In genomic region chr9:107579023-107579900, GRCm38 (mm10) we compare ENCODE assay signal across 8 mouse cellular contexts. TPM values are rescaled to one million over a fixed set of nuclear protein-coding genes. Genes with fewer than 3 reads are reported as not detected.
DNase-seq lines count a peak whose midpoint lies in the region; ATAC-seq and TF ChIP-seq lines count a peak whose summit lies in the region.

No protein-coding gene starts in this region.

- H3K4me3 ChIP-seq in forebrain, embryonic 10.5 days = peak overlapping the region; percentile 4; the same call in 1 of the 2 replicates
- no peak overlapping the region for H3K4me3 ChIP-seq in forebrain, embryonic 11.5 days (ENCODE audit: low read depth, low read length)
- peak overlapping the region; percentile 76 for H3K4me3 ChIP-seq in megakaryocyte, embryonic 14.5 days (replicated peaks)
- no peak overlapping the region for H3K4me3 ChIP-seq in forebrain, postnatal 0 days (ENCODE audit: low read depth, low read length)

- H3K27ac ChIP-seq in forebrain, embryonic 10.5 days = peak overlapping the region; percentile 92
- H3K27ac ChIP-seq in forebrain, embryonic 11.5 days (ENCODE audit: low read depth, low read length) = no peak overlapping the region
- H3K27ac ChIP-seq in forebrain, postnatal 0 days (ENCODE audit: low read depth, low read length) = peak overlapping the region; percentile 35; the same call in 1 of the 2 replicates

- WGBS in forebrain, embryonic 10.5 days = 96% methylated on average over 14 of the region's 14 CpGs
- WGBS in forebrain, embryonic 11.5 days = 94% methylated on average over 14 of the region's 14 CpGs
- WGBS in forebrain, postnatal 0 days = 91% methylated on average over 14 of the region's 14 CpGs

- no peak overlapping the region for H3K4me2 ChIP-seq in forebrain, embryonic 11.5 days (ENCODE audit: low read depth, low read length, severe bottlenecking)
- 0 out of 2 replicates have a peak overlapping the region, but pooled peaks have one; percentile 83 for H3K4me2 ChIP-seq in forebrain, postnatal 0 days (ENCODE audit: low read depth)

- peaks cover 69% of the 10 kb centered on the region for H3K4me1 ChIP-seq in forebrain, embryonic 10.5 days
- H3K4me1 ChIP-seq in forebrain, embryonic 11.5 days (replicated peaks; ENCODE audit: control insufficient read depth, insufficient read depth, low read length) = peaks cover 14% of the 10 kb centered on the region
- H3K4me1 ChIP-seq in megakaryocyte, embryonic 14.5 days = peaks cover 79% of the 10 kb centered on the region
- H3K4me1 ChIP-seq in forebrain, postnatal 0 days (ENCODE audit: insufficient read depth) = peaks cover 6% of the 10 kb centered on the region; the same call in 1 of the 2 replicates

- no peak overlapping the region for H3K9ac ChIP-seq in forebrain, embryonic 11.5 days (ENCODE audit: low read length)
- 0 out of 2 replicates have a peak overlapping the region, but pooled peaks have one; percentile 14 for H3K9ac ChIP-seq in forebrain, postnatal 0 days

- H3K36me3 ChIP-seq in forebrain, embryonic 10.5 days (replicated peaks) = peaks cover 32% of the 10 kb centered on the region
- peaks cover 4% of the 10 kb centered on the region; the same call in 1 of the 2 replicates for H3K36me3 ChIP-seq in forebrain, embryonic 11.5 days (ENCODE audit: control insufficient read depth, insufficient read depth, low read length)
- H3K36me3 ChIP-seq in megakaryocyte, embryonic 14.5 days (replicated peaks; ENCODE audit: low read length) = peaks cover 27% of the 10 kb centered on the region
- H3K36me3 ChIP-seq in forebrain, postnatal 0 days (ENCODE audit: insufficient read depth) = peaks cover 11% of the 10 kb centered on the region
- no peaks in the 10 kb centered on the region for H3K36me3 ChIP-seq in splenic B cell, adult 2 months (ENCODE audit: control insufficient read depth, insufficient read depth, low read length, poor library complexity, severe bottlenecking)

- ATAC-seq in forebrain, embryonic 11.5 days (replicated peaks; ENCODE audit: low FRiP score) = no peak
- ATAC-seq in megakaryocyte, adult 5-6 weeks (ENCODE audit: poor library complexity, severe bottlenecking) = no peak
- ATAC-seq in forebrain, postnatal 0 days = no peak

- DNase-seq in forebrain, embryonic 10.5 days (ENCODE audit: extremely low spot score, low spot score) = no peak
- DNase-seq in forebrain, embryonic 11.5 days (ENCODE audit: low spot score) = no peak
- DNase-seq in forebrain, postnatal 0 days = no peak
- peak; percentile 72 for DNase-seq in splenic B cell, adult 2 months (ENCODE audit: low read depth, low spot score)
- DNase-seq in kidney, postnatal 25 days = no peak
- DNase-seq in thymus, postnatal 10 days (ENCODE audit: low spot score in 2 of 2) = no peak

- no peak for TF ChIP-seq CTCF in forebrain, postnatal 0 days (IDR thresholded peaks at IDR 0.05; ENCODE audit: low read depth)

- no peaks in the 10 kb centered on the region for H3K27me3 ChIP-seq in forebrain, embryonic 10.5 days (ENCODE audit: poor library complexity, severe bottlenecking)
- no peaks in the 10 kb centered on the region for H3K27me3 ChIP-seq in forebrain, embryonic 11.5 days (ENCODE audit: control insufficient read depth, insufficient read depth, low read length)
- H3K27me3 ChIP-seq in megakaryocyte, embryonic 14.5 days (replicated peaks) = no peaks in the 10 kb centered on the region
- no peaks in the 10 kb centered on the region for H3K27me3 ChIP-seq in forebrain, postnatal 0 days (ENCODE audit: insufficient read depth, low read length)
- no peaks in the 10 kb centered on the region for H3K27me3 ChIP-seq in splenic B cell, adult 2 months (ENCODE audit: control insufficient read depth, insufficient read depth, low read length, poor library complexity, severe bottlenecking)

- no peaks in the 10 kb centered on the region for H3K9me3 ChIP-seq in forebrain, embryonic 10.5 days
- no peaks in the 10 kb centered on the region for H3K9me3 ChIP-seq in forebrain, embryonic 11.5 days (ENCODE audit: control insufficient read depth, low read length)
- H3K9me3 ChIP-seq in megakaryocyte, embryonic 14.5 days = no peaks in the 10 kb centered on the region
- H3K9me3 ChIP-seq in forebrain, postnatal 0 days (ENCODE audit: low read length) = no peaks in the 10 kb centered on the region

RNA-seq across cellular contexts. Expression of gene Naa80, which starts 0.6 kb away (rescaled TPM):
- 13.9 and 17.9 TPM in 2 replicates for polyA plus RNA-seq in forebrain, embryonic 10.5 days (2016; fragmentation: Nextera tagmentation; extraction: Ambion mirVana)
- polyA plus RNA-seq in forebrain, embryonic 11.5 days (2014; fragmentation: Nextera tagmentation; extraction: Ambion mirVana) = 11.3 and 15.2 TPM in 2 replicates
- polyA plus RNA-seq in megakaryocyte, embryonic 14.5 days (2012; ENCODE audit: insufficient read depth, low replicate concordance) = 63.3 and 72.4 TPM in 2 replicates
- total RNA-seq in megakaryocyte, adult 5-6 weeks (2015) = 7.2 and 15.3 TPM in 2 replicates
- 6.9 and 10.1 TPM in 2 replicates for total RNA-seq in megakaryocyte, adult 5-6 weeks (2017)
- total RNA-seq in forebrain, postnatal 0 days (2014; rRNA removed) = 15.8 and 27.0 TPM in 2 replicates
- polyA plus RNA-seq in forebrain, postnatal 0 days (2015; fragmentation: Nextera tagmentation; extraction: Ambion mirVana) = 18.8 and 21.3 TPM in 2 replicates

RNA-seq across cellular contexts. Expression of gene Hyal3, which starts 1.4 kb away (rescaled TPM):
- 0.42 and 0.47 TPM in 2 replicates for polyA plus RNA-seq in forebrain, embryonic 10.5 days (2016; fragmentation: Nextera tagmentation; extraction: Ambion mirVana)
- 0.39 TPM in 1 of 2 replicates, not detected in the other for polyA plus RNA-seq in forebrain, embryonic 11.5 days (2014; fragmentation: Nextera tagmentation; extraction: Ambion mirVana)
- polyA plus RNA-seq in megakaryocyte, embryonic 14.5 days (2012; ENCODE audit: insufficient read depth, low replicate concordance) = 0.31 TPM in 1 of 2 replicates, not detected in the other
- 1.5 and 1.9 TPM in 2 replicates for total RNA-seq in megakaryocyte, adult 5-6 weeks (2015)
- 0.18 and 0.57 TPM in 2 replicates for total RNA-seq in megakaryocyte, adult 5-6 weeks (2017)
- total RNA-seq in forebrain, postnatal 0 days (2014; rRNA removed) = 1.00 and 2.9 TPM in 2 replicates
- 1.3 and 1.5 TPM in 2 replicates for polyA plus RNA-seq in forebrain, postnatal 0 days (2015; fragmentation: Nextera tagmentation; extraction: Ambion mirVana)

RNA-seq across cellular contexts. Expression of gene Hyal1, which starts 2.5 kb away (rescaled TPM):
- polyA plus RNA-seq in forebrain, embryonic 10.5 days (2016; fragmentation: Nextera tagmentation; extraction: Ambion mirVana) = 6.8 and 7.4 TPM in 2 replicates
- 6.0 and 6.2 TPM in 2 replicates for polyA plus RNA-seq in forebrain, embryonic 11.5 days (2014; fragmentation: Nextera tagmentation; extraction: Ambion mirVana)
- polyA plus RNA-seq in megakaryocyte, embryonic 14.5 days (2012; ENCODE audit: insufficient read depth, low replicate concordance) = 1.6 and 2.6 TPM in 2 replicates
- total RNA-seq in megakaryocyte, adult 5-6 weeks (2015) = 0.38 and 0.57 TPM in 2 replicates
- 0.98 and 0.99 TPM in 2 replicates for total RNA-seq in megakaryocyte, adult 5-6 weeks (2017)
- 3.5 and 3.9 TPM in 2 replicates for total RNA-seq in forebrain, postnatal 0 days (2014; rRNA removed)
- 1.9 and 2.0 TPM in 2 replicates for polyA plus RNA-seq in forebrain, postnatal 0 days (2015; fragmentation: Nextera tagmentation; extraction: Ambion mirVana)

RNA-seq across cellular contexts. Expression of gene Ifrd2, which starts 8.2 kb away (rescaled TPM):
- 58.6 and 66.8 TPM in 2 replicates for polyA plus RNA-seq in forebrain, embryonic 10.5 days (2016; fragmentation: Nextera tagmentation; extraction: Ambion mirVana)
- polyA plus RNA-seq in forebrain, embryonic 11.5 days (2014; fragmentation: Nextera tagmentation; extraction: Ambion mirVana) = 35.0 and 37.2 TPM in 2 replicates
- 32.1 and 34.9 TPM in 2 replicates for polyA plus RNA-seq in megakaryocyte, embryonic 14.5 days (2012; ENCODE audit: insufficient read depth, low replicate concordance)
- 6.8 and 11.1 TPM in 2 replicates for total RNA-seq in megakaryocyte, adult 5-6 weeks (2015)
- 8.7 and 9.9 TPM in 2 replicates for total RNA-seq in megakaryocyte, adult 5-6 weeks (2017)
- 11.7 and 13.8 TPM in 2 replicates for total RNA-seq in forebrain, postnatal 0 days (2014; rRNA removed)
- polyA plus RNA-seq in forebrain, postnatal 0 days (2015; fragmentation: Nextera tagmentation; extraction: Ambion mirVana) = 6.2 and 7.4 TPM in 2 replicates

RNA-seq across cellular contexts. Expression of gene Hyal2, which starts 11.5 kb away (rescaled TPM):
- 147 TPM in 2 replicates for polyA plus RNA-seq in forebrain, embryonic 10.5 days (2016; fragmentation: Nextera tagmentation; extraction: Ambion mirVana)
- polyA plus RNA-seq in forebrain, embryonic 11.5 days (2014; fragmentation: Nextera tagmentation; extraction: Ambion mirVana) = 129 and 139 TPM in 2 replicates
- 10.8 and 11.8 TPM in 2 replicates for polyA plus RNA-seq in megakaryocyte, embryonic 14.5 days (2012; ENCODE audit: insufficient read depth, low replicate concordance)
- 0.56 and 1.9 TPM in 2 replicates for total RNA-seq in megakaryocyte, adult 5-6 weeks (2015)
- total RNA-seq in megakaryocyte, adult 5-6 weeks (2017) = 1.0 TPM in 1 of 2 replicates, not detected in the other
- 48.5 and 51.5 TPM in 2 replicates for total RNA-seq in forebrain, postnatal 0 days (2014; rRNA removed)
- polyA plus RNA-seq in forebrain, postnatal 0 days (2015; fragmentation: Nextera tagmentation; extraction: Ambion mirVana) = 42.2 and 43.1 TPM in 2 replicates

Comparison
In these comparisons a context has a peak if more than half of its experiments do, and no peak if none do; other contexts are left out.
1. H3K4me3 ChIP-seq: peak in forebrain, embryonic 10.5 days (single experiment) and megakaryocyte, embryonic 14.5 days (single experiment); none in forebrain, embryonic 11.5 days (single experiment) and forebrain, postnatal 0 days (single experiment).